Mouse (Mus musculus) MN1 (cell line): ENCODE data around the gene Rab24.

Source experiments
- DNase-seq: peaks from one replicate; pipeline ENCODE4 v3.0.0-alpha.2; 2016; ENCODE audit warnings: low spot score

Gene Rab24

GRCm38 (mm10) chr13:55328641-55329040 lies 6.9 kb upstream of the Rab24 start:
- DNase-seq: no peak

GRCm38 (mm10) chr13:55328171-55328570 lies 6.4 kb upstream of the Rab24 start:
- DNase-seq: no peak

GRCm38 (mm10) chr13:55327633-55328032 lies 5.9 kb upstream of the Rab24 start:
- peak; percentile 94 for DNase-seq

GRCm38 (mm10) chr13:55327169-55327568 lies 5.4 kb upstream of the Rab24 start:
- DNase-seq: no peak

GRCm38 (mm10) chr13:55325596-55325995 lies 3.9 kb upstream of the Rab24 start:
- peak; percentile 66 for DNase-seq

GRCm38 (mm10) chr13:55322130-55322825 lies 532 bp upstream of the Rab24 start:
- DNase-seq: peak; percentile 81

GRCm38 (mm10) chr13:55319931-55320533 lies 1.7 kb downstream of the Rab24 start, which contains the start of gene Prelid1:
Prelid1 (plus strand) TSS chr13:55320500.
- DNase-seq: peak; percentile 76

GRCm38 (mm10) chr13:55318351-55318750 lies 3.4 kb downstream of the Rab24 start:
- no peak for DNase-seq

GRCm38 (mm10) chr13:55314891-55315412 lies 6.8 kb downstream of the Rab24 start:
- DNase-seq: no peak

GRCm38 (mm10) chr13:55313051-55313450 lies 8.7 kb downstream of the Rab24 start:
- DNase-seq: no peak

GRCm38 (mm10) chr13:55312028-55312630 lies 9.6 kb downstream of the Rab24 start:
- DNase-seq: no peak

GRCm38 (mm10) chr13:55300913-55301312 lies 20.8 kb downstream of the Rab24 start:
- DNase-seq: no peak

GRCm38 (mm10) chr13:55296760-55297159 lies 25.0 kb downstream of the Rab24 start:
- DNase-seq: no peak

- DNase-seq: peak; percentile 16
Observed at GRCm38 (mm10) chr13:55288854-55289253, 32.9 kb downstream of the Rab24 start.

GRCm38 (mm10) chr13:55277646-55278045 lies 44.1 kb downstream of the Rab24 start:
- no peak for DNase-seq

GRCm38 (mm10) chr13:55277203-55277602 lies 44.5 kb downstream of the Rab24 start:
- peak; percentile 11 for DNase-seq
